Mouse (Mus musculus) erythroblast, adult 5-6 weeks (primary cell): ENCODE data around the gene Cpt1a. TPM values are rescaled to one million over a fixed set of nuclear protein-coding genes. Genes with fewer than 3 reads are reported as not detected.

Experiments used
- ATAC-seq: replicated peaks from 2 replicates; pipeline ENCODE4 v1.8.0; 2016; ENCODE audit warnings: moderate number of reproducible peaks, mild to moderate bottlenecking, moderate TSS enrichment, inconsistent platforms; ENCODE audit not compliant: poor library complexity, low FRiP score, severe bottlenecking
- total RNA-seq, 2 experiments: library from RNA; stranded (forward) in 1 of 2; stranded (reverse) in 1 of 2; fragments of 150-400 nt in 1 of 2; fragments of 200-764, 138-1000 nt in 1 of 2; gene quantifications; 2 replicates each; pipeline versions ENCODE4 v1.2.3 to v1.2.4; 2015 to 2017; ENCODE audit warnings: low replicate concordance in 2 of 2

Cpt1a gene
- total RNA-seq, 2 experiments from 2014 or later, result 11.0 to 19.5 TPM

DNA sequence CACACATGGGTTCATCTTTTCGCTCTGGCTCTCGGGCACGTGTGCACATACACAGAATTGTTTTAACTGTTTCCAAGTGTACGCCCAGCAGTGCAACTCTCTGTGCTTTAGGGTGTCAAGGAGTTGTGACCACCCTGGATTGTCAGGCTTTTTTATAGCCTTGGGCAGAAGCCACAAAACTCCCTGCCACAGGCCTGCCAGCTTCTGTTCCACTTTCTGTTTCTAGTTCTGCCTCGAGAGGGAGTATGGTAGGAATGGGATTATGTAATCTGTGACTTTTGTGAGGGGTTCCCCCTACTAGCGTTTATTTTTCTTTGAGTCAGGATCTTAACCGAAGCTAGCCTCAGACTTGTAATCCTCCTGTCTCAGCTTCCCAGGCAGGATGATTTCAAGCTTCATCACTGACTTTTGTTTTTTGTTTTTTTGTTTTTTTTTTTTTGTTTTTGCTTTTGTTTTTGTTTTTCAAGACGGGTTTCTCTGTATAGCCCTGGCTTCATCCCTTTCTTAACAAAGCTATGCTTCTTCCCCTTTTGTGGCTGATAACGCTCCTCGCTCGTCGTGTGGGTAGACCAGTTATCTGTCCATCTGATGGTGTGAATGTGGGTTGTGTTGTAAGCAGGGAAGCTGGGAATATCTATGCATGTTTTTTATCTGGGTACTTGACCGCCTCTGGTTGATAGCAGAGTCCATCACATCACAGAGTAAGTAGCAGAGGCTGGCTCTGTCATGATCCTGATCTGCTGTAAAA is 37.9 kb downstream of the Cpt1a start:
- no peak for ATAC-seq

- no peak for ATAC-seq
Measured at GRCm38 (mm10) chr19:3363510-3363909, 41.4 kb downstream of the Cpt1a start.

DNA sequence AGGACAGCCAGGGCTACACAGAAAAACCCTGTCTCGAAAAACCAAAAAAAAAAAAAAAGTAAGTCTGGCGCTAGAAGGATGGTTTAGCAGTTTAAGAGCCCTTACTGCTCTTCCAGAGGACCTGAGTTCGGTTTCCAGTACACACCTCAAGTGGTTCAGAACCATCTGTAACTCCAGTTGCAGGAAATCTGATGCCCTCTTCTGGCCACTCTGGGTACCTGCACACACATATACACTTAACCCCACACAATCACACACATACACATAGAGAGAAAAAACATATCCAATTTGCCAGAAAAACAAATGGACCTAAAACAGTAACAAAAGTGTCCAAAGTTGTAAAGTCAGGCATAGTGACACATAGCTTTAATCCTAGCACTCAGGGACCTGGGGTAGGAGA is 43.0 kb downstream of the Cpt1a start:
- ATAC-seq, result no peak

DNA sequence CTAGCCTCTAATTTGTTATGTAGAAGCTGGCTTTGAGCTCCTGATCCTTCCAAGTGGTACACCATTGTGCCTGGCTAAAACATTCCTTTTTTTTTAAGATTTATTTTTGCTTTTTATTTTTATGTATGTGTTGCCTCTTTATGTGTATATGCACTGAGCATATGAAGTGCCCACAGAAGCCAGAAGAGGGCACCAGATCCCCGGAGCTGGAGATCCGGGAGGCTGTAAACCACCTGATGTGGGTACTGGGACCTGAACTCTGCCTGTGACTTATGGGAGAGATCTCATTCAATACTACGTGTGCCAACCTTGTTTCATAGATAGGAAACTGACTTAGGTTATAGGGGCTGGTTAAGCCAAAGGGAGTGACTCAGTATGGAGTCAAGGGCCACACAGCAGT is 46.1 kb downstream of the Cpt1a start:
- no peak for ATAC-seq

DNA sequence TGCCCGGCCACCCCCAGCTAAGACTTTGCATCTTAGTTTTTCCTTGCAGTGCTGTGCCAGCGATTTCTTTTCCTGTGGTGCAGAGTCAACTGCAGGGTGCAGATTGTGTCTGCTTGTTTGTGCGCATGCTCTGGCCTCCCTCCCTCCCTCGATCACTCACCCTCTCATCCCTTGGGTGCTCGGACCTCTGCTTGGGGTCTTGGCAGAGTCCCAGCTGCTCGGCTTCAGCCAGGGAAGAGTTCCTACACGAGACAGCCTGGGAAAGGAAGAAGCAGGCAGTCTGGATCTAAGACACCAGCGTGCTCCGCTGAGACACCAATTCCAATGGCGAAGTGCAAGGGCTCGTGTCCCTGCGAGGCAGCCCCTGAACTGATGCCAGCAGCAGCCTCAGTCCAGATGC is 51.2 kb downstream of the Cpt1a start:
- ATAC-seq, result no peak

- ATAC-seq, result no peak
Measured at GRCm38 (mm10) chr19:3374028-3374427, 51.9 kb downstream of the Cpt1a start.

- no peak for ATAC-seq
Measured at GRCm38 (mm10) chr19:3375945-3376495, 53.9 kb downstream of the Cpt1a start.

- no peak for ATAC-seq
Measured at GRCm38 (mm10) chr19:3376966-3377715, 55.0 kb downstream of the Cpt1a start.

- ATAC-seq, result no peak
Measured at GRCm38 (mm10) chr19:3378614-3379013, 56.5 kb downstream of the Cpt1a start.

- no peak for ATAC-seq
Measured at GRCm38 (mm10) chr19:3388061-3388460, 65.9 kb downstream of the Cpt1a start.

DNA sequence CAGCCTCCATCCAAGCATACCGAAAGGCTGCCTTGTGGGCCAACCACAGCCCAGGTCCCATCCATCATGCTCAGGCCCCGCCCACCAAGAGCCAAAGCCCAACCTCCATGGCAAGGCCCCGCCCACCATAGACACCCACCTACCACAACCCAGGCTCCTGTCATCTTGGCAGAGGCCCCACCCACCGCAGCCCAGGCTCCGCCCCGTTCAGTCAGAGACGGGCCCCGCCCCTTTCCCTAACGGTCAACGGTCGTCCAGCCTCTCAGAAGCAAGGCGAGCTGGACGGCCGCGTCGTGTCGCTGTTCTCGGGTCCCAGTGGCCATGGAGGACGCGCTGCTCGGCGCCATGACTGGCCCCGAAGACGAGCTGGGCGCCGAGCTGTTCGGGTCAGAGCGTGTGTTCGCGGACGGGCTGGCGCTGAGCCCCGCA is 66.5 kb downstream of the Cpt1a start, which contains the start of gene Tesmin:
Gene Tesmin (plus strand): TSS at position 229 of the 429 bp plus-strand sequence.
- ATAC-seq, result peak; percentile 78

GRCm38 (mm10) chr19:3389089-3389488 is 67.0 kb downstream of the Cpt1a start:
- ATAC-seq, result peak; percentile 94

- no peak for ATAC-seq
Measured at GRCm38 (mm10) chr19:3392384-3392783, 70.2 kb downstream of the Cpt1a start.

GRCm38 (mm10) chr19:3394216-3394615 is 72.1 kb downstream of the Cpt1a start:
- ATAC-seq, result no peak

DNA sequence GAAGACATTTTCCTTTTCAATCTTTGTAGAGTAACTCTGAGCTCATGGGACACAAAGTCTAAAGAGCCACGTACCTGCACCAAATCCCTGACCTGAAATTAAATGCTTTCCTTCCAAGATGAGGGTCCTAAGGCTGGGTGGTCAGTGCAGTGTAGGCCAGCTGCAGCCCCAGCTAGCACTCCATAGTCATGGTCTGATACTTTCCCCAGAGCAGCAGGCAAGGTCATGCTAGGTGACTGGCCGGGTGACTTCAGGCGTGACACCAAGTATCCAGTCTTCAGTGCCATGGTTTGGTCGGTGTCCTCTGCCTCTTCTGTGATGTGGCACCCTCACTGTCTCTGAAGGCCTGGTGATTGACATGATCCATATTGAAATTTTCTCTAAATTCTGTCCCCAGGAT is 77.9 kb downstream of the Cpt1a start:
- no peak for ATAC-seq

GRCm38 (mm10) chr19:3401504-3401903 is 79.4 kb downstream of the Cpt1a start:
- ATAC-seq, result no peak

DNA sequence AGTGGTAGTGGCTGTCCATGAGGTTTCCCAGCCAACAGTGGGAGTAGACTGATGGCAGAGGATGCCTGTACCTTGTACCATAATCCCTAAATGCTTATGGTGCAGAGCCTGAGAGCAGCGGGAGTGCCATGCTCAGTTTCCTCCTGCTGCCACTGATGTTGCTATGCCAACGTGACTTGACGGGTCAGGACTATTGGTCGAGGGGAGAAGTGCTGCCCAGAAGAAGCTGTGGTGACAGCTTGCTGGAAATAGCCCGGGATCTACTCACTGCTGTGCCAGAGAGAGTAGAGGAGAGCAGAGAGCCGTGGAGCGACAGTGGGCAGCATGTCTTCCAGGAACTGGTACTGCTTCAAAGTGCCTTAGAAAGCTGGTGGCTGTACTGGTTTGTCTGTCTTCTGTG is 79.8 kb downstream of the Cpt1a start:
- ATAC-seq, result no peak

- no peak for ATAC-seq
Measured at GRCm38 (mm10) chr19:3402390-3402789, 80.3 kb downstream of the Cpt1a start.

DNA sequence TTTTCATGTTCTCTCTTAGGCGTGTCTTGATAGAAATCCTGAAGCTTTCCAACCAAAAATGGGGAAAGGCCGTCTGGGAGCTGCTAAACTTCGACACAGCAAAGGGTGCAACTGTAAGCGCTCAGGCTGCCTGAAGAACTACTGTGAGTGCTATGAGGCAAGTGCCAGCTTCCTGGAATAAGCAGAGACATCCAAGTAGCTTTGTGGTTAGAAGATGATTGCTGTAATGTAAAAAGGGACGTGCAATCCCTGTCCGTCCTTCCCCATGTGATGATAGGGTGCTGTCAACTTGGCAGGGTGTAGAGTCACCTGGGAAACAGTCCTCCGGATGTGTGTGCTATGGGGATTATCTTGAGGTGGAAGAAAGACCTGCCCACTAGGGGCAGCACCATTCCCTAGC is 81.9 kb downstream of the Cpt1a start:
- no peak for ATAC-seq

DNA sequence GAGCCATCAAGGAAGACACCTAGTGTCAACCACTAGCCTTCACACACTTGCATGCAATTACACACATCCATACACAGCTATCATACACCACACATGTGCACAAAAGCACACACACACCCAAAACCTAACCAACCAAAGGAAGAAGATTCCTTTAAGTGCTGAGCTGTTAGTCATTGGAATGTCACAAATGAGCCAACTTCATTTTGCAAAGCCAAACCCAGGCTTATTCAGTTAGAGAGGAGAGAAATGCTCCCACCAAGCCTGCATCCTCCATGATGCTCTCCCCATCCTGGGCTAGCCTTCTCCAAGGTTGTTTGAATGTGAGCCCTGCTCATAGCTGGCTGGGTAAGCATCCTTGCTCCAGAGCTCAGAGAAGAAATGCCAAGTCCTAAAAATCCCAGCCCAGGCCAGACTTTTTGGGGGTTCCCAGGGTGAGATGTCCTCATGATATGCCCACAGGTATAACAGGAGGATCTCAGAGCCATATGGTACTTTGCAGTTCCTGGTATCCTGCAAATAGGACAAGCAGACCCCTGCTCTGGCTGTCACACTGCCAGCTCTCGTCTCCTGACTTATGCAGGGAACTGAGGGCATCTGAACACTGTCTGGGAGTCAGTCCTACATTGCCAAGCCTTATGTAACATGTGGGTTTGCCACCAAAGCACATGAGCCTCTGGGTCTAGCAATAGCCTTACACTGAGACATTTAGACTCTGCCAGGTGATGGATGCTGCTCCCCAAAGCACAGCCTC is 83.6 kb downstream of the Cpt1a start:
- no peak for ATAC-seq
